ENCODE assay signal across 8 mouse cellular contexts in genomic region chr9:97018677-97019147, GRCm38 (mm10). TPM values are rescaled to one million over a fixed set of nuclear protein-coding genes. Genes with fewer than 3 reads are reported as not detected.
DNase-seq lines count a peak whose midpoint lies in the region; ATAC-seq and TF ChIP-seq lines count a peak whose summit lies in the region.

Spsb4 (minus strand) TSS chr9:97018843.

- peak within 1 kb of the TSS; percentile 46 for H3K4me3 ChIP-seq in brown adipose tissue, adult 24 weeks (ENCODE audit: insufficient read depth, low read depth, low read length)
- H3K4me3 ChIP-seq in forebrain, embryonic 13.5 days, result peak within 1 kb of the TSS; percentile 79
- H3K4me3 ChIP-seq in heart, postnatal 0 days (ENCODE audit: low read depth, low read length), result peak within 1 kb of the TSS; percentile 69
- peak within 1 kb of the TSS; percentile 52 for H3K4me3 ChIP-seq in liver, postnatal 0 days (ENCODE audit: low read depth, low read length)
- peak within 1 kb of the TSS; percentile 82 for H3K4me3 ChIP-seq in neural tube, embryonic 13.5 days

- TF ChIP-seq CTCF in heart, postnatal 0 days (IDR thresholded peaks at IDR 0.05; ENCODE audit: low read depth), result peak; percentile 61
- peak; percentile 52 for TF ChIP-seq CTCF in liver, postnatal 0 days (IDR thresholded peaks at IDR 0.05; ENCODE audit: low read depth)

- no peaks in the 10 kb centered on the region for H3K36me3 ChIP-seq in forebrain, embryonic 13.5 days (ENCODE audit: poor library complexity, severe bottlenecking)
- H3K36me3 ChIP-seq in heart, postnatal 0 days (replicated peaks; ENCODE audit: control insufficient read depth, insufficient read depth, low read length), result no peaks in the 10 kb centered on the region
- H3K36me3 ChIP-seq in liver, postnatal 0 days (replicated peaks; ENCODE audit: insufficient read depth, low read length), result no peaks in the 10 kb centered on the region
- H3K36me3 ChIP-seq in neural tube, embryonic 13.5 days, result no peaks in the 10 kb centered on the region

- no peaks in the 10 kb centered on the region for H3K27me3 ChIP-seq in forebrain, embryonic 13.5 days
- peaks cover 9% of the 10 kb centered on the region; the same call in 1 of the 2 replicates for H3K27me3 ChIP-seq in heart, postnatal 0 days (ENCODE audit: control insufficient read depth, insufficient read depth, low read length)
- peaks cover 46% of the 10 kb centered on the region for H3K27me3 ChIP-seq in liver, postnatal 0 days (ENCODE audit: insufficient read depth, low read length)
- no peaks in the 10 kb centered on the region for H3K27me3 ChIP-seq in neural tube, embryonic 13.5 days

- peak within 1 kb of the TSS; percentile 81 for H3K4me2 ChIP-seq in forebrain, embryonic 13.5 days
- H3K4me2 ChIP-seq in heart, postnatal 0 days (ENCODE audit: low read depth, low read length), result peak within 1 kb of the TSS; percentile 87
- H3K4me2 ChIP-seq in liver, postnatal 0 days (ENCODE audit: low read depth, low read length), result peak within 1 kb of the TSS; percentile 84
- peak within 1 kb of the TSS; percentile 77 for H3K4me2 ChIP-seq in neural tube, embryonic 13.5 days

- 0% methylated on average over 43 of the region's 47 CpGs for WGBS in forebrain, embryonic 13.5 days
- under 1% methylated on average over 45 of the region's 47 CpGs for WGBS in heart, postnatal 0 days
- 0% methylated on average over 41 of the region's 47 CpGs for WGBS in liver, postnatal 0 days (ENCODE audit: insufficient replicate concordance)
- WGBS in neural tube, embryonic 13.5 days, result under 1% methylated on average over 43 of the region's 47 CpGs

- H3K9ac ChIP-seq in forebrain, embryonic 13.5 days, result peak within 1 kb of the TSS; percentile 96
- H3K9ac ChIP-seq in heart, postnatal 0 days (replicated peaks; ENCODE audit: low read depth, low read length), result peak within 1 kb of the TSS; percentile 73
- H3K9ac ChIP-seq in liver, postnatal 0 days (replicated peaks), result peak within 1 kb of the TSS; percentile 48
- peak within 1 kb of the TSS; percentile 92 for H3K9ac ChIP-seq in neural tube, embryonic 13.5 days

- H3K4me1 ChIP-seq in brown adipose tissue, adult 24 weeks (ENCODE audit: control insufficient read depth, insufficient read depth, insufficient read length, low read length), result no peaks in the 10 kb centered on the region; the same call in 1 of the 2 replicates
- peaks cover 47% of the 10 kb centered on the region for H3K4me1 ChIP-seq in forebrain, embryonic 13.5 days
- peaks cover 13% of the 10 kb centered on the region for H3K4me1 ChIP-seq in heart, postnatal 0 days (ENCODE audit: control insufficient read depth, insufficient read depth)
- peaks cover 12% of the 10 kb centered on the region for H3K4me1 ChIP-seq in liver, postnatal 0 days (ENCODE audit: insufficient read depth)
- peaks cover 53% of the 10 kb centered on the region for H3K4me1 ChIP-seq in neural tube, embryonic 13.5 days (replicated peaks)

- no peaks in the 10 kb centered on the region for H3K9me3 ChIP-seq in forebrain, embryonic 13.5 days (replicated peaks)
- no peaks in the 10 kb centered on the region for H3K9me3 ChIP-seq in heart, postnatal 0 days (replicated peaks; ENCODE audit: control insufficient read depth, low read length)
- no peaks in the 10 kb centered on the region for H3K9me3 ChIP-seq in liver, postnatal 0 days (ENCODE audit: low read length)
- no peaks in the 10 kb centered on the region for H3K9me3 ChIP-seq in neural tube, embryonic 13.5 days

- peak; percentile 26 to 40 for DNase-seq in B cell, adult 2 months
- peak; percentile 92 for DNase-seq in heart, postnatal 0 days (ENCODE audit: low spot score)
- peak; percentile 75 to 90 for DNase-seq in kidney, postnatal 25 days
- peak; percentile 74 for DNase-seq in liver, postnatal 0 days
- peak; percentile 72 for DNase-seq in testis, postnatal 14 days (ENCODE audit: low spot score)

- no peak for TF ChIP-seq EP300 in heart, postnatal 0 days (IDR thresholded peaks at IDR 0.05; ENCODE audit: low read depth)
- no peak for TF ChIP-seq EP300 in liver, postnatal 0 days (IDR thresholded peaks at IDR 0.05; ENCODE audit: low read depth)

- ATAC-seq in forebrain, embryonic 13.5 days, result peak; percentile 91
- ATAC-seq in heart, postnatal 0 days (ENCODE audit: insufficient read depth, low read depth), result peak; percentile 91
- ATAC-seq in liver, postnatal 0 days, result peak; percentile 84
- peak; percentile 88 for ATAC-seq in neural tube, embryonic 13.5 days (ENCODE audit: low read depth)

- no peak within 1 kb of the TSS for H3K27ac ChIP-seq in brown adipose tissue, adult 24 weeks (replicated peaks; ENCODE audit: low read depth, low read length)
- H3K27ac ChIP-seq in forebrain, embryonic 13.5 days, result peak within 1 kb of the TSS; percentile 99
- peak within 1 kb of the TSS; percentile 91 for H3K27ac ChIP-seq in heart, postnatal 0 days (ENCODE audit: low read depth)
- H3K27ac ChIP-seq in liver, postnatal 0 days (ENCODE audit: low read depth), result no peak within 1 kb of the TSS
- peak within 1 kb of the TSS; percentile 99 for H3K27ac ChIP-seq in neural tube, embryonic 13.5 days (replicated peaks)

RNA-seq across cellular contexts. Expression of gene Spsb4, which starts in this region (rescaled TPM):
- polyA plus RNA-seq in brown adipose tissue, adult 24 weeks (2012; ENCODE audit: insufficient read depth, insufficient read length, missing spikeins), result not detected in 2 replicates
- 47.0 and 55.1 TPM in 2 replicates for polyA plus RNA-seq in forebrain, embryonic 13.5 days (2015; fragmentation: Nextera tagmentation; extraction: Ambion mirVana)
- 36.4 and 72.4 TPM in 2 replicates for total RNA-seq in heart, postnatal 0 days (2014; rRNA removed; ENCODE audit: low replicate concordance)
- polyA plus RNA-seq in heart, postnatal 0 days (2015; fragmentation: Nextera tagmentation; extraction: Ambion mirVana), result 31.8 and 32.5 TPM in 2 replicates
- polyA plus RNA-seq in liver, postnatal 0 days (2015; fragmentation: Nextera tagmentation; extraction: Ambion mirVana), result 0.99 and 1.0 TPM in 2 replicates
- polyA plus RNA-seq in neural tube, embryonic 13.5 days (2015; fragmentation: Nextera tagmentation; extraction: Ambion mirVana), result 59.6 and 62.4 TPM in 2 replicates

Comparison
In these comparisons a context has a peak if more than half of its experiments do, and no peak if none do; other contexts are left out.
1. RNA of gene Spsb4 (polyA plus RNA-seq): 59.6 to 62.4 TPM in neural tube, embryonic 13.5 days, 47.0 to 55.1 TPM in forebrain, embryonic 13.5 days and 31.8 to 32.5 TPM in heart, postnatal 0 days; 0.99 to 1.0 TPM in liver, postnatal 0 days and not detected in brown adipose tissue, adult 24 weeks; every median in the first group is over 10 times any median in the second.
2. DNase-seq: peak in every context shown above with its lines; median percentile 92 in heart, postnatal 0 days; 82 in kidney, postnatal 25 days; 74 in liver, postnatal 0 days; 72 in testis, postnatal 14 days; 33 in B cell, adult 2 months.
3. H3K27ac ChIP-seq: peak in forebrain, embryonic 13.5 days (single experiment), heart, postnatal 0 days (single experiment) and neural tube, embryonic 13.5 days (single experiment); none in brown adipose tissue, adult 24 weeks (single experiment) and liver, postnatal 0 days (single experiment).
4. Peak in every context shown above with its lines, with median percentiles within 50 percentile points of each other: H3K4me3 ChIP-seq, ATAC-seq, H3K4me2 ChIP-seq and H3K9ac ChIP-seq.